Mouse (Mus musculus): ENCODE measurements around the gene Sp140. TPM values are rescaled to one million over a fixed set of nuclear protein-coding genes. Genes with fewer than 3 reads are reported as not detected.
"Not testable (repeated sequence)": the region's sequence is repeated elsewhere in the genome, so short reads cannot be mapped to it uniquely, and the experiment has no call there.

Gene Sp140
- 0.99 TPM for polyA plus RNA-seq (2021)

GRCm38 (mm10) chr1:85600078-85600477 lies at the start of gene Sp140:
Gene Sp140 (plus strand): TSS chr1:85600378.
- H3K27me3 ChIP-seq; POLR2A ChIA-PET; in situ Hi-C loops (cut with MboI; ENCODE audit: low pct_unique_long_range_greater_than_20kb); DNase-seq (ENCODE audit: low read depth, low spot score); ATAC-seq; CTCF ChIA-PET: not testable (repeated sequence)

- DNase-seq (ENCODE audit: low read depth, low spot score); in situ Hi-C loops (cut with MboI; ENCODE audit: low pct_unique_long_range_greater_than_20kb); ATAC-seq; H3K27me3 ChIP-seq; CTCF ChIA-PET; POLR2A ChIA-PET: not testable (repeated sequence)
Observed at GRCm38 (mm10) chr1:85555261-85555660, 44.9 kb upstream of the Sp140 start.

GRCm38 (mm10) chr1:85573554-85573953 lies 26.6 kb upstream of the Sp140 start:
- in situ Hi-C loops (cut with MboI; ENCODE audit: low pct_unique_long_range_greater_than_20kb); H3K27me3 ChIP-seq; CTCF ChIA-PET; ATAC-seq; DNase-seq (ENCODE audit: low read depth, low spot score); POLR2A ChIA-PET: not testable (repeated sequence)

GRCm38 (mm10) chr1:85575376-85575775 lies 24.8 kb upstream of the Sp140 start, which contains the start of gene G530012D18Rik:
Gene G530012D18Rik (plus strand): TSS chr1:85575676.
- DNase-seq (ENCODE audit: low read depth, low spot score); H3K27me3 ChIP-seq; in situ Hi-C loops (cut with MboI; ENCODE audit: low pct_unique_long_range_greater_than_20kb); POLR2A ChIA-PET; CTCF ChIA-PET; ATAC-seq: not testable (repeated sequence)

GRCm38 (mm10) chr1:85578372-85579010 lies 21.7 kb upstream of the Sp140 start:
- DNase-seq (ENCODE audit: low read depth, low spot score); in situ Hi-C loops (cut with MboI; ENCODE audit: low pct_unique_long_range_greater_than_20kb); POLR2A ChIA-PET; CTCF ChIA-PET; ATAC-seq; H3K27me3 ChIP-seq: not testable (repeated sequence)

- ATAC-seq; CTCF ChIA-PET; H3K27me3 ChIP-seq; DNase-seq (ENCODE audit: low read depth, low spot score); POLR2A ChIA-PET; in situ Hi-C loops (cut with MboI; ENCODE audit: low pct_unique_long_range_greater_than_20kb): not testable (repeated sequence)
Observed at GRCm38 (mm10) chr1:85579199-85580147, 20.7 kb upstream of the Sp140 start.

GRCm38 (mm10) chr1:85580148-85580534 lies 20.0 kb upstream of the Sp140 start:
- in situ Hi-C loops (cut with MboI; ENCODE audit: low pct_unique_long_range_greater_than_20kb); CTCF ChIA-PET; ATAC-seq; H3K27me3 ChIP-seq; DNase-seq (ENCODE audit: low read depth, low spot score); POLR2A ChIA-PET: not testable (repeated sequence)

GRCm38 (mm10) chr1:85580578-85580977 lies 19.6 kb upstream of the Sp140 start:
- POLR2A ChIA-PET; DNase-seq (ENCODE audit: low read depth, low spot score); H3K27me3 ChIP-seq; CTCF ChIA-PET; ATAC-seq; in situ Hi-C loops (cut with MboI; ENCODE audit: low pct_unique_long_range_greater_than_20kb): not testable (repeated sequence)

GRCm38 (mm10) chr1:85581518-85581917 lies 18.7 kb upstream of the Sp140 start:
- POLR2A ChIA-PET; in situ Hi-C loops (cut with MboI; ENCODE audit: low pct_unique_long_range_greater_than_20kb); CTCF ChIA-PET; ATAC-seq; H3K27me3 ChIP-seq; DNase-seq (ENCODE audit: low read depth, low spot score): not testable (repeated sequence)
- peak; percentile 51 for TF ChIP-seq CTCF (IDR thresholded peaks at IDR 0.05)

GRCm38 (mm10) chr1:85588697-85589096 lies 11.5 kb upstream of the Sp140 start:
- DNase-seq (ENCODE audit: low read depth, low spot score); ATAC-seq; CTCF ChIA-PET; H3K27me3 ChIP-seq; in situ Hi-C loops (cut with MboI; ENCODE audit: low pct_unique_long_range_greater_than_20kb); POLR2A ChIA-PET: not testable (repeated sequence)

GRCm38 (mm10) chr1:85592526-85592925 lies 7.7 kb upstream of the Sp140 start:
- CTCF ChIA-PET; H3K27me3 ChIP-seq; POLR2A ChIA-PET; DNase-seq (ENCODE audit: low read depth, low spot score); ATAC-seq; in situ Hi-C loops (cut with MboI; ENCODE audit: low pct_unique_long_range_greater_than_20kb): not testable (repeated sequence)

GRCm38 (mm10) chr1:85598271-85599012 lies 1.7 kb upstream of the Sp140 start, which contains the start of gene Sp110:
Gene Sp110 (minus strand): TSS chr1:85598817.
- ATAC-seq; DNase-seq (ENCODE audit: low read depth, low spot score); in situ Hi-C loops (cut with MboI; ENCODE audit: low pct_unique_long_range_greater_than_20kb); POLR2A ChIA-PET; H3K27me3 ChIP-seq; CTCF ChIA-PET: not testable (repeated sequence)

GRCm38 (mm10) chr1:85600794-85601193 lies 616 bp downstream of the Sp140 start:
- DNase-seq (ENCODE audit: low read depth, low spot score); CTCF ChIA-PET; in situ Hi-C loops (cut with MboI; ENCODE audit: low pct_unique_long_range_greater_than_20kb); ATAC-seq; POLR2A ChIA-PET; H3K27me3 ChIP-seq: not testable (repeated sequence)

- ATAC-seq; DNase-seq (ENCODE audit: low read depth, low spot score); POLR2A ChIA-PET; CTCF ChIA-PET; H3K27me3 ChIP-seq; in situ Hi-C loops (cut with MboI; ENCODE audit: low pct_unique_long_range_greater_than_20kb): not testable (repeated sequence)
Observed at GRCm38 (mm10) chr1:85604341-85604740, 4.2 kb downstream of the Sp140 start.

- CTCF ChIA-PET; POLR2A ChIA-PET; H3K27me3 ChIP-seq; in situ Hi-C loops (cut with MboI; ENCODE audit: low pct_unique_long_range_greater_than_20kb); DNase-seq (ENCODE audit: low read depth, low spot score); ATAC-seq: not testable (repeated sequence)
Observed at GRCm38 (mm10) chr1:85608361-85608760, 8.2 kb downstream of the Sp140 start.

Measured in Patski (cell line).